Mouse (Mus musculus): ENCODE measurements at regions not wholly inside any gene's neighbourhood (a gene's known extent, or its start where the extent isn't known, plus 50 kb on each side); places are given as distances from the start of the nearest gene placed in this dataset.

DNA sequence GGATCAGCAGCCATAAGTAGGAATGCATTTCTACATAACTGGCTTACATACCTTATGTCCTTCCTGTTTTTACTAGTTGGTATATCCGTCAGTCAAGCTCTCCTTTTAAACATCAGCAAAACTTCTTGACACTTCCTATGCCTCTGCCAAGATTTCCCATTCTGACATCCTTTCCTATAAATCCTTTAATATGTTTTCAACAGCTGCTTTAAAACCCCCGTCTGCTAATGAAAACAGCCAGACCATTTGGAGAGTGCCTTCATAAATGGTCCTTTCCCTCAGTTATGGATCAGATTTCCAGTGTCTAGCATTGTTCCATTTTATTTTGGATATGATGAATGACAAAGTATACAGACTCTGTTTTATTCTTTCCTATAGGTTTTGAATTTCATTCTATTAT, 270.7 kb upstream of the Rgmb start:
- 48% methylated on average over 2 of the region's 2 CpGs for WGBS
- ATAC-seq (ENCODE audit: extremely low read depth, insufficient number of reproducible peaks, low FRiP score, low TSS enrichment) = no peak
- Histone ChIP-seq H3K9ac (no peak overlapping the region), H3K27ac (replicated peaks) (no peak overlapping the region), H3K27me3 (replicated peaks) (no peaks in the 10 kb centered on the region), H3K9me3 (no peaks in the 10 kb centered on the region), H3K4me3 (no peak overlapping the region), H3K4me1 (no peaks in the 10 kb centered on the region), H3K4me2 (no peak overlapping the region), H3K36me3 (no peaks in the 10 kb centered on the region)

DNA sequence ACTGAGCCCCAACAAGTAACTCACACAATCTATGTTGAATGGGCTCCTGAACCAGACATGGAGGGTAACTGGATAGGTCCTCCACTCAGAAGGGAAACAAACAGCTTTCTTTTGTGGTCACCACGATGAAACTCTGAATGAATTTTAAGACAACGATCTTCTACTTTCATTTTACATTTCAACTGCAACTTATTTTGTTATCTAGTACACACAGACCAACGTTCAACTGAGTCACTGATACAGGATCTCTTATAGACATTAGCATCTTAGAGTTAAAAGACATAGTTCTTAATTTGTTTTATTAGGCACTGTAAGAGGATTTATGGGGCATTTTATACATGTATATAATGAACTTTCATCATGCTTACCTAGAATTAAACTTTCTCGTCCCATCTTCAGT, 262.1 kb upstream of the Rgmb start:
- Histone ChIP-seq H3K9ac (no peak overlapping the region), H3K27ac (replicated peaks) (no peak overlapping the region), H3K27me3 (replicated peaks) (no peaks in the 10 kb centered on the region), H3K36me3 (no peaks in the 10 kb centered on the region), H3K9me3 (no peaks in the 10 kb centered on the region), H3K4me3 (no peak overlapping the region), H3K4me1 (no peaks in the 10 kb centered on the region), H3K4me2 (no peak overlapping the region)
- WGBS = 67% methylated on average over 4 of the region's 4 CpGs
- ATAC-seq (ENCODE audit: extremely low read depth, insufficient number of reproducible peaks, low FRiP score, low TSS enrichment) = no peak

DNA sequence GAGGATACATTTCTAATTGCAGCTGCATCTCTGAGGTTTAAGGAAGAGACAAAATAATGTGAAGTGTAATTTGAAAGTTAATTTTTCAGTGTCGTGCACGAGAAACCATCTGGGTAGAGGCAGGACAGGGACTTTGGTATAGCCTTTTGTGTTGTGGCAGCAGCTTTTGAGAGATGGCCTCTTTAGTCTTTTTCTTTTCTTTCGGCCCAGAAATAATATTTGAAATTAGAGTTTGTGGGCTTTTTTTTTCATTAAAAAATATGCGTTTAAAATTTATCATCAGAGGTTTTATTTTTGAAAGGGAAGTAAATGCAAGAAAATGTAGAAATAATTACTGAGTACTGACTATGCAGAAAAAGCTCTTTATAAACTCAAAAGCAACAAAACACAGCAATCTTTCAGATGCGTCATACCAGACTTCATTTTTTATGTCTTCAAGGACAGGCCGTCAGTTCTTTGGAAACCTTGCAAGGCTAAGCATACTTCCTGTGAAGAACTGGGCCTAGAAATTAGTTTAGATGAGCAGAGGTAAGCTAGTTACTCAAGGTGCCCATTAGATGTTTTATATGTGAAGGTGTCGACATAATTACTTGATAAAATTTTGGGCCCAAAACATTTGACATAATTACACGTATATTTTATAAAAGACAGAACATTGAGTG, 258.9 kb upstream of the Rgmb start:
- ATAC-seq (ENCODE audit: extremely low read depth, insufficient number of reproducible peaks, low FRiP score, low TSS enrichment) = no peak
- no peak overlapping the region for H3K27ac ChIP-seq (replicated peaks)
- H3K36me3 ChIP-seq = no peaks in the 10 kb centered on the region
- no peak overlapping the region for H3K9ac ChIP-seq
- no peak overlapping the region for H3K4me3 ChIP-seq
- H3K9me3 ChIP-seq = no peaks in the 10 kb centered on the region
- no peak overlapping the region for H3K4me2 ChIP-seq
- 69% methylated on average over 8 of the region's 8 CpGs for WGBS
- H3K27me3 ChIP-seq (replicated peaks) = no peaks in the 10 kb centered on the region
- H3K4me1 ChIP-seq = no peaks in the 10 kb centered on the region

DNA sequence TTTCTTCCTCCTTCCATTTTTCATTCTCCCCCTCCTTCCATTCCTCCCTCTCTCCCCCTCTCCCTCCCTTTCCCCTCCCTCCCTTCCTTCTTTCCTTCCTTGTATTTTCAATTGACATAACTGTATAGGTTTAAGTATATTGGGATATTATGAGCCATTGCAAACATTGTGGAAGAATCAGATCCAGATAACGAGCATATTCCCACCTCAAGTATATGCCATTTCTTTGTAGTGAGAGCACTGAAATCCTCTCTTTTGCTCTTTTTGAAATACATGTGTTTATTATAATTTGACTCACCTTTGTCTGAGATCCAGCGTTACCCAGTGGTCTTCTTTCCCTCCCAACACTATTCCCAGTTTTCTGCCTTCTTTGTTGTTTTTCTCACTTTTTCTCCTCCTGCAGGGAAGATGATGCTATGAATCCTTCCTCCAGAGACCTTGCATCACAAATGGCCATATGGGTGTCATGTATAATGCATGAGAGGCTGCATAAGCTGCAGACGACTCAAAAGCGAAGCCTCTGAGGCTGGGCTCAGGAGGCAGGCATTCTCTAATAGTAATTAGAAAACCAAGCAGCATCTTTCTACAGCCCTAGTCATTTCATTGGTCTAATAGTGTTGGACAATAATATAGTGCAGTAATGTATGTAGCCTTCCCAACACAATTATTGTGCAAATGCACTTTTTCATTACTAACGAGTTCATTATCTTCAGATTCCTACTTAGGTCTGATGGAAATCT, 258.2 kb upstream of the Rgmb start:
- Histone ChIP-seq H3K4me3 (no peak overlapping the region), H3K27me3 (replicated peaks) (no peaks in the 10 kb centered on the region)

DNA sequence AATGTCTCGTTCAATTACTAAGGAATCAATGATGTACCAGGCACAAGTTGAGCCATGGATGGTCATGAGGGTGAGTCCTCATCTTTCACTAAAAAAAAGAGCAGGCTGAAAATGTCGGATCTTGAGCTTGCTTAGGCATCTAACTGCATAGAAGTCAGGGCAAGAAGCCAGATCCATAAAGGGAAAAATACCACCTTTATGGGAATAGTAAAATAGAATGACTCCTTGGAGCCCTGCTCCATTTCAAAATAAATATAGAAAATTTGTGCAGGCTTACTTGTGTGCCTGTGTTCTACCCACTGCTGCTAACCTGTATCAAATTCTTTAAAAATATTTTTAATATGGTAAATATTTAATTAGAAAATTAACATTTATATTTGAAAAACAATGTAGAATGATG, 256.2 kb upstream of the Rgmb start:
- Histone ChIP-seq H3K4me1 (no peaks in the 10 kb centered on the region), H3K4me2 (no peak overlapping the region), H3K4me3 (no peak overlapping the region), H3K36me3 (no peaks in the 10 kb centered on the region), H3K9me3 (no peaks in the 10 kb centered on the region), H3K27me3 (replicated peaks) (no peaks in the 10 kb centered on the region), H3K9ac (no peak overlapping the region), H3K27ac (replicated peaks) (no peak overlapping the region)
- 57% methylated on average over 2 of the region's 2 CpGs for WGBS
- no peak for ATAC-seq (ENCODE audit: extremely low read depth, insufficient number of reproducible peaks, low FRiP score, low TSS enrichment)

More for the DNA sequence above, 258.2 kb upstream of the Rgmb start:
- Histone ChIP-seq H3K9me3 (no peaks in the 10 kb centered on the region), H3K4me1 (no peaks in the 10 kb centered on the region), H3K4me2 (no peak overlapping the region), H3K36me3 (no peaks in the 10 kb centered on the region), H3K27ac (replicated peaks) (no peak overlapping the region), H3K9ac (no peak overlapping the region)
- no peak for ATAC-seq (ENCODE audit: extremely low read depth, insufficient number of reproducible peaks, low FRiP score, low TSS enrichment)
- 58% methylated on average over 5 of the region's 5 CpGs for WGBS

DNA sequence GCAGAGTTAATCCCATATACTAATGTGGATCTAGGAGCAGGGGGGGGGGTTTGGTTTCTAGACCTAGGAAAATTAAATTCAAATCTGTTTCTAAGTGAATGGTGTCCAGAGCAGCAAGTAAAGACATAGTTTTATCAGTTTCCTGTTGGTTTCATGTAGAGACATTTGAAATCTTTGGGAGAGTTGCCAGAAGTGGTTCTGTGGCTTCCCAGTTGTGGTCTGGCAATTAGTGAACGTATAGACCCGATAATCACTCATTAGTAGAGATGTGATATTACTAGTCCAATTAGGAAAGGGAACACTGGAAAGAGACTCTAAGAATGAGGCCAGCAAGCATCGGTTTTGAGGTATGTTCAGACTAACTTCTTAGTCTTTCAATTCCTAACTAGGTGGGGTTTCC, 252.0 kb upstream of the Rgmb start:
- Histone ChIP-seq H3K9me3 (no peaks in the 10 kb centered on the region), H3K4me1 (no peaks in the 10 kb centered on the region), H3K27me3 (replicated peaks) (no peaks in the 10 kb centered on the region), H3K4me2 (no peak overlapping the region), H3K27ac (replicated peaks) (no peak overlapping the region), H3K4me3 (no peak overlapping the region), H3K9ac (no peak overlapping the region), H3K36me3 (no peaks in the 10 kb centered on the region)
- no peak for ATAC-seq (ENCODE audit: extremely low read depth, insufficient number of reproducible peaks, low FRiP score, low TSS enrichment)
- 69% methylated on average over 3 of the region's 3 CpGs for WGBS

DNA sequence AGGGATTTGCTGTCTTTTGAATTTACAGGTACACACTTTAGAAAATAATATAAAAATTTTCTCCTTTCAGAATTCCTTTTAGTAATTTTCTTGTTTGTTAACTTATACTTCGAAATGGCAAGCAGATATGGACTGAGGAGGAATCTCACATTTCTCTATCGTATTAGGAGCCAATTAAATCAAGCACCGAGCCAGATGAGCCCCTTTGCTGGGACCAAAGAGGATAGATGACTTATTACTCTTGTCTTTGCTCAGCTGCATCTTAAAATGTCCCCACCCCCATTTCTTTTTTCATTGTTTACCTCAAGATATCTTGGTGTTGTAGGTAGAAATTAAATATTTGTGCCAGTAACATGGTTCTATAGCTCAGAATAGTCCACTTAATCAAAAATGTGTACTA, 247.7 kb upstream of the Rgmb start:
- no peak for ATAC-seq (ENCODE audit: extremely low read depth, insufficient number of reproducible peaks, low FRiP score, low TSS enrichment)
- H3K4me3 ChIP-seq = no peak overlapping the region
- H3K9ac ChIP-seq = no peak overlapping the region
- no peaks in the 10 kb centered on the region for H3K36me3 ChIP-seq
- no peaks in the 10 kb centered on the region for H3K4me1 ChIP-seq
- H3K9me3 ChIP-seq = no peaks in the 10 kb centered on the region
- WGBS = 69% methylated on average over 3 of the region's 3 CpGs
- H3K27ac ChIP-seq (replicated peaks) = no peak overlapping the region
- H3K27me3 ChIP-seq (replicated peaks) = no peaks in the 10 kb centered on the region
- no peak overlapping the region for H3K4me2 ChIP-seq

DNA sequence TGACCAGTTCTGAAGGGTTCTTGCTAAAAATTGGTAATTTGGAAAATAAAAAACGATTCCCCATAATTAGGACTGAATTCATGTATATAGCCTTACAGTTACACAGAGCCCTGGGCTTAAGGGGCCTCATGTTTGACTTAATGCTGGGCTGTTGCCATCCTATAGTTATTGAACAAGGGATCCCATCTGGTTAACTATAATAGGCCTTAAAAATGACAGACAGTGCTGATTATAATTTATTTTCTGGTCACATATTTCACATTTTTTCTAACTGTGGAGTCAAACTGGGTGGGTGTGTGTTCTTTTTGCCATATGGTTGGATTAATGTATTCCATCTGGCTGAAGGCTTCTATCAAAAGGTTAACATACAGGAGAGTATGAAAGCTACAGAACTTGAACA, 238.5 kb upstream of the Rgmb start:
- WGBS = 21% methylated on average over 1 of the region's 1 CpGs

DNA sequence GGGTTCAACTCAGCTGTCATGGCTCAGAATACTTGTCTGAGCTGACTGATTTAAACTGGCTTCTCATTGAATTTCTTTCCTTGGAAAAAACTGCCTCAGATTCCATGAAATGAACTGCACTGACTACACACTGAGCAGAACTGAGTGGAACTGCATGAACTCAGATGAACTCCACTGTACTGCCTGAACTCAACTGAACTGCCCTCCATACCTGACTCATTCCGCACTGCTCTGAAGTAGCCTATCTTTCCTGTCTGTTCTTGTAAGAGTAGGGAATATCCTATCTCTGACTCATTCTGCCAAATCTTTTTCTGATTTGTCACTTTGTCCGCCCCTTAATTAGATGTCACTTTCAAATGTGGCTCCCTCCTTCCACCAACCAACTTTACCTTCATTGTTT, 237.0 kb upstream of the Rgmb start:
- no peak overlapping the region for H3K27ac ChIP-seq (replicated peaks)
- H3K36me3 ChIP-seq = no peaks in the 10 kb centered on the region
- H3K9ac ChIP-seq = no peak overlapping the region
- no peak overlapping the region for H3K4me2 ChIP-seq
- WGBS = 78% methylated on average over 2 of the region's 2 CpGs
- H3K4me1 ChIP-seq = no peaks in the 10 kb centered on the region
- H3K9me3 ChIP-seq = no peaks in the 10 kb centered on the region
- no peak for ATAC-seq (ENCODE audit: extremely low read depth, insufficient number of reproducible peaks, low FRiP score, low TSS enrichment)
- no peaks in the 10 kb centered on the region for H3K27me3 ChIP-seq (replicated peaks)
- no peak overlapping the region for H3K4me3 ChIP-seq

More for the DNA sequence above, 238.5 kb upstream of the Rgmb start:
- Histone ChIP-seq H3K4me2 (no peak overlapping the region), H3K9ac (no peak overlapping the region), H3K36me3 (no peaks in the 10 kb centered on the region), H3K27me3 (replicated peaks) (no peaks in the 10 kb centered on the region), H3K4me3 (no peak overlapping the region), H3K27ac (replicated peaks) (no peak overlapping the region), H3K4me1 (no peaks in the 10 kb centered on the region), H3K9me3 (no peaks in the 10 kb centered on the region)
- ATAC-seq (ENCODE audit: extremely low read depth, insufficient number of reproducible peaks, low FRiP score, low TSS enrichment) = no peak

DNA sequence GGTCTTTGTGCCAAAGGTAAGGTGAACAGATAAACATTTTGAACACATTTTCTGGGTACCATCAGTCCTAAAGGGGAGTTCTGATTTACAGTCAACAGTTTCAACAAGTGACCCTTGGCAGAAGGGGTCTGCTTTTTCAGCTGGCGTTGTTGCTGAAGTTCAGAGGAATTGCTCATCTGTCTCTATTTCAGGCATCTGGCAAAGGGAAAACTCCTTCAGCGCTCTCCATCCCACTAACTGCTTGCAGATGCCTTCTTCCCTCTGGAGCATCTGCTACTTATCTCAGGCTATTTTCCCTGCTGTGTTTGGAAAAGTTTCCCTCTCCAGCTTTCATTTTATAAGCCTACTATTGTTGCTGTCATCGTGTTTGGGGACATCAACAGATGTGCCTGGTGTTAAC, 223.6 kb upstream of the Rgmb start:
- no peak overlapping the region for H3K4me3 ChIP-seq
- 22% methylated on average over 3 of the region's 3 CpGs for WGBS
- no peaks in the 10 kb centered on the region for H3K27me3 ChIP-seq (replicated peaks)
- no peak overlapping the region for H3K27ac ChIP-seq (replicated peaks)
- no peak for ATAC-seq (ENCODE audit: extremely low read depth, insufficient number of reproducible peaks, low FRiP score, low TSS enrichment)
- H3K9me3 ChIP-seq = no peaks in the 10 kb centered on the region
- 0 out of 2 replicates have a peak, but pooled peaks cover 3% of the 10 kb centered on the region for H3K4me1 ChIP-seq
- H3K4me2 ChIP-seq = no peak overlapping the region
- H3K36me3 ChIP-seq = no peaks in the 10 kb centered on the region
- no peak overlapping the region for H3K9ac ChIP-seq

DNA sequence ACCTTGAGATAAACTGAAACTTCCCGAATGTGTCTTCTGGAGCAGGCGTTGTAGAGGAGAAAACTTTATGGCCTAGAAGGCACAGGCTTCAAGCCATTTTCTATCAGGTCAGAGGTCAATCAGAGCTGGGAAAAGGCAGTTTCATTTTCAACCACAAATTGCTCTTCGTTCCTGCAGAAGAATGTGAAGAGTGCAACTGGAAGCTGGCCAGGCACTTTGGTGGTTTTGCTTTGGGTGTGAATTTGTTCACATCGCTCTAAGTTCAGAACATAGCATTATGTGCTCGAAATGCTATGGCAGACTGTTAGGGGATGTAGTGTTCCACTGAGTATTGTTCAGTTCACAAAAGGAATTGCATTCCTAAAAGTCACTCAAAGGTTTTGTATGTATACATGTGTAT, 220.9 kb upstream of the Rgmb start:
- Histone ChIP-seq H3K27ac (replicated peaks) (no peak overlapping the region), H3K9me3 (no peaks in the 10 kb centered on the region), H3K4me2 (no peak overlapping the region), H3K4me1 (0 out of 2 replicates have a peak, but pooled peaks cover 3% of the 10 kb centered on the region), H3K4me3 (no peak overlapping the region), H3K9ac (no peak overlapping the region), H3K36me3 (no peaks in the 10 kb centered on the region), H3K27me3 (replicated peaks) (no peaks in the 10 kb centered on the region)
- 50% methylated on average over 5 of the region's 5 CpGs for WGBS
- no peak for ATAC-seq (ENCODE audit: extremely low read depth, insufficient number of reproducible peaks, low FRiP score, low TSS enrichment)
